Mouse (Mus musculus): ENCODE measurements around the gene Kcnk10. TPM values are rescaled to one million over a fixed set of nuclear protein-coding genes. Genes with fewer than 3 reads are reported as not detected.

Kcnk10 gene
- total RNA-seq, 2 experiments from 2014 or later = not detected

DNA sequence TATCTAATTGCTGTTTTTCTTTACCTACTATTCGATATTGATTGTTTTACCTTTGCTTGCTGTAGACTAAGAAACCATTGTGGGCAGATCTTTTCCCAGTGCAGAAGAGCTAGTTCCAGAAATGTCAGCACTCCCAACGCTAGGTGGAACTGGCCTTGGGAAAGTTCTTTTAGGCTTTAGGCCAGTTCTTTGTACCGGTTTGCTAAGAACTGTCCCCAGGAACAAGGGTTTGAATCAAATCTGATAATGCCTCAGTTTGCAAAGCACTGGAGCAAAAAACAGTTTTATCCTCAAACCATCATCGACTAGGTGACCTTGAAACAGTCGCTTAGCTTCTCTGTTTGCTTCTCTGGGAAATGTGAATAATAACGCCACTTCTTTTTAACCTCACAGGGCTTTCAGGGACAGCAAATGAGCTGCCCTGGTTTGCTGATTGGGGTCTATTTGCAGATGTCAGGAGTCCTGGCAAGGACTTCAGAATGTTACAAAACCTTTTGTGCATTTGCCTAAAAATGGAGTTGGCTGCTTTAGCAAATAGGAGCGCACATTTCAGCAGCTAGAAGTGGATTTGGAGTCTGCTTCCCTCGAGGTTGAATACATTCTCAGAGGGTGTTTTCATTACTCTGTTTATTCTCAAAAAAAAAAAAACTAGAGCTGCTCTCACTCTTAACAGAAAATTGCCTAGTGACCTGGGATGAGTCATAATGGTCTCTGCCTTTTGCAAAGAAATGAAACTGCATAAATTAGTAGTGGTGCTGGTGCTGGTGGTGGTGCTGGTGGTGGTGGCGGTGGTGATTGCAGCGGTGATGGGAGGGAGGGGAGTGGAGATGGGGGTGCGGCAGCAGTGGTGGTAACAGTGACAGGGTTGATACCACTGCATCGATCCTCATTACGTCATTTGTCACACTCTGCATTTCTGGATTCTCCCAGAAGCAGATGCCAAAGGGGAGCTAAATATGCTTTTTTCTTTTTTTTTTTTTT, 53.5 kb downstream of the Kcnk10 start:
- ATAC-seq (replicated peaks; ENCODE audit: low FRiP score, poor library complexity, severe bottlenecking) = no peak

GRCm38 (mm10) chr12:98521311-98521710, 56.8 kb downstream of the Kcnk10 start:
- no peak for ATAC-seq (replicated peaks; ENCODE audit: low FRiP score, poor library complexity, severe bottlenecking)

DNA sequence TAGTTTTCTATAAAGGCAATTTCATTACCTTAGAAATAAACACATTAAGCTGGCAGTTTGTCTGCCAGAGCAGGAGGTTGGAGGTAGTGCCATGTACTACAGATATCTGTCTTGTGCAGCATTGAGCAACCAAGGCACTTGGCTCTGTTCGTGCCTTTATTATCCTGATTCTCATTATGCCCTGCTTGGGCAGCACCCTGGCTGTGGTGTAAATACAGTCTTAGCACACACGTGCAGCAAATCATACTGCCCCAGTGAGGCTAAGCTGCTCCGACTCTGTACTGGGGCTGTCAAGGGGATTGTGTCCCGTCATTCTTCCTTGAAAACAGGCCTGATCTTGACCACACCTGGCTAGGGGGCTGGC, 57.6 kb downstream of the Kcnk10 start:
- no peak for ATAC-seq (replicated peaks; ENCODE audit: low FRiP score, poor library complexity, severe bottlenecking)

DNA sequence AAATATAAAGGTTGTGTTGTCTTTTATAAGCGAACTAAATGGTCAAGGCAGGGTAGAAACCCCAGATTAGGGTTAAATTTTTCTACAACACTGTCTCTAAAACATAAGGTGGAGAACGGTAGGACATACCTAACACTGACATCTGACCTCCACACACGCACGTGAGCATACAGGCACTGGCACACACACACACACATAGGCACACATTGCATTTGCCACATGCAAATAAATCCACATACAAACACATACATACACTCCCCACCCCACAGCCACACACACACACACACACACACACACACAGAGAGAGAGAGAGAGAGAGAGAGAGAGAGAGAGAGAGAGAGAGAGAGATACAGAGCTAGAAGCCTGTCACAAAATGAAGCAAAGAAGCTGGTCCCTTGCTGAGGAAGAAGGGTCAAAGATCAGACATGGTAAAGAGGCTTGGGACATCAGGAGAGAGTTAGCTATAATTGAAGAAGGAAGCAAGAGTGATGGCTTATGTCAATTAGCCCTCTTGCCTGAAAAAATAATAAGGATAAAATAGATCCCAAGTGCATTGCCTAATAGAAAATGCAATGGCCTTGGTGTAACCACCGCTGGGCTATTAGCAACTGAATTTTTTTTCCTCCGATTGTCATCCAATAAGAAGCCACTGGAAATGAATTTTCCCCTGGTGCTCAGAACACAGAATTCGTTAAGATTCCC, 58.1 kb downstream of the Kcnk10 start:
- ATAC-seq (replicated peaks; ENCODE audit: low FRiP score, poor library complexity, severe bottlenecking) = no peak

GRCm38 (mm10) chr12:98505601-98506000, 72.5 kb downstream of the Kcnk10 start:
- ATAC-seq (replicated peaks; ENCODE audit: low FRiP score, poor library complexity, severe bottlenecking) = no peak

DNA sequence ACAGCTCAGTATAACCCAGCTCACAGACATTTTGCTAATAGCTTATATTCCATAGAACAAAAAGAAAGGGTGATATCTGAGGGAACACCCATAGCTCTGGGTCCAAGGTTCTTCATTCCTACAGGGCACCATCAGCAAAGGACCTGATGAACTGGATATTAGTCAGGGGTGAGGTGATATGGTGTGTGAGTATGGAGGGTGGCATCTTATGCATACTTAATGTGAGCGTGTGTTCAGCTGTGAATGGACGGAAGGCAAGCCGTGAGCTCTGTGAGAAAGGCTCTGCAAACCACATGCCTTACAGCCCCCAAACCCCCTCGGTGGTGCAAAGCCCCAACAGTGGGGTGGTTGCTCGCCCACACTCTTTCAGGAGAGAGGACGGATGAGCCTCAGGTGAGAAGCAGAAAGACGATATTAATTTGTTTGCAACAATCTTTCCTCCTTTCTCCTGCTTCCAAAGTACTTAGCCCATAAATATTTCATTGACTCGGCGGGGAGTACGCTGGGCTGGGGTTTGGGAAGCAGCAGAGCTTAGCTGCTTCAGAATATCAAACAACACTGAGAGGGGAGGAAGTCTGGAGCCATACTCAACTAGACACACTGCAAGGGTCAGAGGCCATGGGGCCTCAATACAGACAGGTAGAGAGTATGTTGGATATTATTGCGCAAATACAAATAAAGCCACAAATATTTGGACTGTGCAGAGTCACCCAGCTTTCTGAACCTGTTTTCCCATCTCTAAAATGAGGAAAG, 76.4 kb downstream of the Kcnk10 start:
- no peak for ATAC-seq (replicated peaks; ENCODE audit: low FRiP score, poor library complexity, severe bottlenecking)

DNA sequence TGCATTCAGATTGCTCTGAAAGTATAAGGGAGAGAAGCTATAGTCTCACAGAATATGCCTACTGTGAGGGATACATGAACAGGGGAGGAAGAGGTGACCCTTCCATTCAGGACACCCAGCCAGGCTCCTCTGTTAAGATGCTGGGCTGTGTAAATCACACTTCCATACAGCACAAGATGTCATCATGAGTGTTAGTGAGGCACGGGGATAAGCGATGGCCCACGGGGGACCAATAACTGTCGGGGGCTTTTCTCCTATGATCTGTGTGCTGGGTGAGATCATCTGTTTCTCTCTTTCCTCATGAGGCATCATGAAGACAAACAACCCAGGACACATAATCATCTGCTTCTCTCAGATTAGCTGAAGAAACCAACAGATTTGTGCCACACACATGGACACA, 77.1 kb downstream of the Kcnk10 start:
- ATAC-seq (replicated peaks; ENCODE audit: low FRiP score, poor library complexity, severe bottlenecking) = no peak

- no peak for ATAC-seq (replicated peaks; ENCODE audit: low FRiP score, poor library complexity, severe bottlenecking)
These were observed 96.7 kb downstream of the Kcnk10 start for GRCm38 (mm10) chr12:98481460-98481859.

GRCm38 (mm10) chr12:98481048-98481447, 97.1 kb downstream of the Kcnk10 start:
- no peak for ATAC-seq (replicated peaks; ENCODE audit: low FRiP score, poor library complexity, severe bottlenecking)

DNA sequence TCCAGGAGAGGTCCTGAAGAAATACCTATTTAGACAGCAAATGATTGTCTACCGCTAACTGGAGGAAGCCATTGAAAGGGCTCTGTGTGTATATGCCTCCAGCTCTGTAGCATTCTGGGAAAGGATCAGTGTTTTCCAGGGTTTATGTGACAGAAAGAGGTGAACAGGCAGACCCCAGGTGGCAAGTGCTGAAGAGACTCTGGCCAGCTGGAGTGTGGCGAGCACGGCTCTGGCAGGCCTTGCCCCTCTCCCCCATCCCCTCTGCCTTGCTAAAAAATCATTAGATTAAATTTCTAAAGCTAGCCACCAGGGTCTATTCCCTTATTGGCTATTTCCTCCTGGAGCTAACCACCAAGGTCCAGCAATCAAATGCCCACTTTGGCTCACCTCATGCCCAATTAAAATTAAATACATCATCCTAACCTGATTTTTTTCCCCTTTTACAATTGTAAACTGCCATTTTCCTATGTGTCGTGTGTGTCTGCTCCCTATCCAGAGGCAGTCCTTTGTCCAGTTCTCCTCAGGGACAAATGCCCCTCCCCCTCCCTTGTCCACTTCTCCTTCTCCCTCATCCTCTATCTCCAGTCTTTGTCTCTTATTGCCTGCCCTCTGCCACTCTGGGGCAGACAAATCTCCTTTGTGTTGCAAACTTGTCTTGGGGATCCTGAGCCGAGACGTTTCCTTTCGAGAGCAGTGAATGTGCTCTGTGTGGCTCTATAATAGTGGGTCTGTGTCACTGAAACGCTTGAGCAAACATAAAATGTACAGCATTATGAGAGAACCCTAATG, 100.2 kb downstream of the Kcnk10 start:
- no peak for ATAC-seq (replicated peaks; ENCODE audit: low FRiP score, poor library complexity, severe bottlenecking)

DNA sequence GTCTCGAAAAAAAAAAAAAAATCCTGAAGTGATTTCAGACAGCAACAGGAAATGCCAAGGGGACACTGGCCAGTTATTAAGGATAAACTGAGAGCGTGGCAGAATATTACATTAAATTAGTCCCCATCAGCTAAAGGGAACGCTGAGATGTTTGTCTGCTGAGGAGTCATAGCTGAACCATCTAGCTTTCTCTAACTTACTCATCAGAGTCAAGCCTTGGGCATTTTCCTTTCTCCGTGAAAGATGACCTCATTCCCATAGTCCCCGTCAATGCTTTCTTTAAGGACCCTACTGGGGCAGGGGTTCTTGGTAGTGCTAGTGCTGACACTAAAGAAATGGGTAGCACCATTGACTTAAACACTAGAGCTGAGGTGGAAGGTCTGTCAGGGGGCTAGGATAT, 106.9 kb downstream of the Kcnk10 start:
- no peak for ATAC-seq (replicated peaks; ENCODE audit: low FRiP score, poor library complexity, severe bottlenecking)

DNA sequence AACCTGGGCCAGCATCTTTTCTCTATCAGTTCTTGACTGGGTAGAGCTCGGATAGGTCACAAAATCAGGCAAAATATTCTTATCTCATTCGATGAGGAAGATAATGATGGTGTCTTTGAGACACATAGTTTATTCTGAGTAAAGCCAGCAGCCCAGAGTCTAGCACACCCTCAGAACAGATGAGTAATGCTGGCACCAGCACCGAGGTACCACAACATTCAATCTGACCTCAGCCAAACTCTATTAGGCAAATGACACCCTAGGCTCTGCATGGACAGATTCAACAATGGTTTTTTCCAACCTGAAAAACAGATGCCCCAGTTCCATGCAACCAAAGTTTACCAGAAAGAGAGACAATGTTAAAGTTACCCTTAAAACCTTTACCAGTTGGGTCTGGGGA, 108.0 kb downstream of the Kcnk10 start:
- ATAC-seq (replicated peaks; ENCODE audit: low FRiP score, poor library complexity, severe bottlenecking) = no peak

DNA sequence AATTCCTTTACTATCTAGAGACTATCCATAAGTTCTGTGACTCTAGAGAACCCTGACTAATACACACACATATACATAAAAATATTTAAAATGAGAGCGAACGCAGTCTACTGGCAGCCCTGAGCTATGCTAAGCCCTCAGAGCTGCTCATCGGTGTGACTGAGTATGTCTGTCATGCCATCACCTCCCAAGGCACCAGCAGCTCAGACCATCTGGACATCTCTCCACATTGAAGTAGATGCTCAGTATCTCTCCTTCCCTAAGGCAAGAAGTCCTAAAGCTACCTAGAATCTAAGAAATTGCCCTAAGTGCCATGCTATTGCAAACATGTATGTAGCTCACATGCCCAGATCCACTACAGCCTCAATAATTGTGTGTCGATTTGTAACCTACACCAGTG, 110.3 kb downstream of the Kcnk10 start:
- ATAC-seq (replicated peaks; ENCODE audit: low FRiP score, poor library complexity, severe bottlenecking) = no peak

DNA sequence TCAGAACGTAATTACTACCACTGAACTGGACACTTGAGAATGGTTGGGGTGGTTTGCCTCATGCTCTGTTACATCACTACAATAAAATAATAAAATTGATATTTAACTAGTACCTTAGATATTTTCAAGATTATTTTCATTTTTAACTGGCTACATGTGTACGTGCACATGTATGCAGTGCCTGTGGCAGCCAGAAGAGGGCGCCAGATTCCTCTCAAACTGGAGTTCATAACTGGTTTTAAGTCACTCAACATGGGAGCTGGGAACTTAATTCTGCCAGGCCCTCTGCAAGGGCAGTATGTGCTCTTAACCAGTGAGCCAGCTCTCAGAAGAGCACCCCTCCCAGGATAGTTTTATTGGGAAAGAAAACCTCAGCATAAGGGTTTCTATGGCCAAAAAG, 118.2 kb downstream of the Kcnk10 start:
- no peak for ATAC-seq (replicated peaks; ENCODE audit: low FRiP score, poor library complexity, severe bottlenecking)

GRCm38 (mm10) chr12:98458944-98459343, 119.2 kb downstream of the Kcnk10 start:
- no peak for ATAC-seq (replicated peaks; ENCODE audit: low FRiP score, poor library complexity, severe bottlenecking)

DNA sequence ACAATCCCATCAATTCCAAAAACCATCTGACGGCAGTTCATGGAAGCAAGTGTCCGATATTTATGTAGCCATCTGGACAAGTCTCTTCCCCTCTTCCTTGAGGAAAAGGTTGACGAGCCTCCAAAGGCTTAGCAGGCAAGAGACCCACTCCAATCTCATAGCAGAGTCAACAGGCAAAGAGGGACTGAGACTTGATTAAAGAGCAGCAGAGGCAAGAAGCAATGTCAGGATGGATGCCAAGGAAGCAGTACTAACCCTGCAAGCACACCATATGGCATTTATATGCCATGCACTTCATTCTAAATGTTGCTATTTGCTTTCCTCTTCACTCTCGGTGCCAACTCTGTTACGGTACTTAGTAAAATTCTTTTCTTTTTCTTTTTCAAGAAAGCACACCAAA, 119.6 kb downstream of the Kcnk10 start:
- ATAC-seq (replicated peaks; ENCODE audit: low FRiP score, poor library complexity, severe bottlenecking) = no peak

DNA sequence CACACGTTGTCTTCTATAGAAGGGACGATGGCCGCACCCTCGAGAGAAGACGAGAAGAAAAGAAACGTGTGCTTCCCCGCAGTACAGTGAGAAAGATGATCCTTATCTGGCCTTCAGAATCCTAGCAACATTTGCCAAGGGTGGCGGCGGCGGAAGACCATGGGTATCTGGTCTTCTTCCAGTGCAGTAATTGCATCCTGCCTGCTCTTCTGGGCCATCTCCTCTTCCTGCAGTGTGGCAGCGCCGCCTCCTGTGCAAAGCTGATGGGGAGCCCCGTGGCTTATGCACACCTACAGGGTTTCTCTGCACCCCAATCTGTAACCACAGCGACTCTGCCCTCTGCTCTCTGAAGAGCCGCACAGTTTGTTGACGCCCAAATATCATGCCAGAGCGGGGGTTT, 124.9 kb downstream of the Kcnk10 start:
- ATAC-seq (replicated peaks; ENCODE audit: low FRiP score, poor library complexity, severe bottlenecking) = no peak

DNA sequence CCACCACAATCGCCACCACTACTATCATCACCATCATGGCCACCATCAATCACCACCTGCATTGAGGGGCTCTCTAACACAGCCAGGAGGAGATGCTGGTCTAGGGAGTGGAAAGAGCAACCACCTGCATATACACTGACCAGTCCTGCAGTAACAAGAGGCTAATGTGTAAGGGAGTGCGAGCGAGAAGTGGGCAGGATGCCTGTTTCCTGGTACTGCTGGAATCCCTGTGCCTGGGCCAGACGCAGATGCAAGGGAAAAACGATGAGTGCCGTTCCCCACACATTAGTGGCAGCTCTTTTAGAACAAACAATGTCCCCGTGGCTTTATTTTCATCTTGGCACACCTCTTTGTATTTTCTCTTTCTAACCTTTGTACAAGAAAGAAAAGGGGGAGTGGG, 125.5 kb downstream of the Kcnk10 start:
- no peak for ATAC-seq (replicated peaks; ENCODE audit: low FRiP score, poor library complexity, severe bottlenecking)

DNA sequence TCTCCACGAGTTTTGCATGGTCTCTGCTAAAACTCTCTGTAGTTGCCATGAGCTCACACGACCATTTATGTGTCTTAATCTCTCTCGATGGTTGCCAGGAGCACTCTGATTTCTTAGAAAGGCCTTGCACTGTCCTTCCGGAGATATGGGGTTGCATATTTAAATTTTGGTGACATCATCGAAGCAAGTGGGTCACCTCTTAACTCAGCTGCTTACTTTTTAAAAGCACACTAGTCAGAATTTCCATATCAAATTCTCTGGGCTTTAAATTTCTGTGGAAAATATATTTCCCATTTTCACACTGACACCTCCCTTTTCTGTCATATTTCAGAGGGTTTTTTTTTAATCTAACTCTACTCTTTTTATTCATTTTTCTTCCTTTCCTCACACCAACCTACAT, 132.5 kb downstream of the Kcnk10 start:
- ATAC-seq (replicated peaks; ENCODE audit: low FRiP score, poor library complexity, severe bottlenecking) = no peak

DNA sequence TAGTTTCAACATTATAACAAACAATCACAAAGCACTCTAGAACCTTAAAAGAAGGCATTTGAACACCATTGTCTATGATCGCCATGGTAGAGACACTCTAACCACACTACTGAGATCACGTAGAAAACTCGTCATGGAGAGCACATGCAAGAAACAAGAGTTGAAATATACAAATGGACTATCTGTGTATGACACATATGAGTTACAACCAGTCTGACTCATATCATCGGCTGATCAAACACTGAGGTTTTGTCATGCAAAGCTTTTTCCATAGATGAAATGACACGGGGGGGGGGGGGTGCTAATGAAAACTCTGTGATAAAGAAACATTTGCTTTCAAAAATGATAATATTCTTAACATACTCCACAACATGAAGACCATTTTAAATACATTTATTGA, 133.2 kb downstream of the Kcnk10 start:
- no peak for ATAC-seq (replicated peaks; ENCODE audit: low FRiP score, poor library complexity, severe bottlenecking)

Measured in erythroid progenitor cell, adult 5-6 weeks (primary cell).